24 mouse cellular contexts compared by ENCODE assay signal in the genomic region with DNA sequence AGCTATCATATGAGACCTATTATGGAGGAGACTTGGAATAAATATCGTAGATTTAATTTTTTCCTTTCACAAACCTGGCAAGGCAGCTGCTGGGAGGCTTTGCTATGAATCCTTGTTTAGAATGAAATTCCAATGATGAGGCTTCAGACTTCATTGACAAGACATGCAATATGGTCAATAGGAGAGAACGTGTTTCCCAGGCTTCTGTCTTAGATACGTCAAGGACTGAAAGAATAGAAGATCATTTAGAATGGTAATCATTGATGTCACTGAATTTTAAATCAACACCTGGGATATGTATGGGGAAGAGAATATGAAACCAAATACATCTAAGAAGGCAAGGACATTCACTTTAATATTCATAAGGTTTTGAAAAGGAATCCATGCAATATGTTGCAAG.
DNase-seq lines count a peak whose midpoint lies in the region; ATAC-seq and TF ChIP-seq lines count a peak whose summit lies in the region.
"Had no signal": no experiment of that assay in that cellular context is flagged by ENCODE, and none has a peak within 500 bp of the region (broad histone marks: within the 10 kb centered on the region; RNA-seq: fewer than 3 reads in every experiment).

No protein-coding gene starts in this region.

- no peaks in the 10 kb centered on the region for H3K27me3 ChIP-seq in forebrain, embryonic 13.5 days
- H3K27me3 ChIP-seq in forebrain, postnatal 0 days (ENCODE audit: insufficient read depth, low read length), result no peaks in the 10 kb centered on the region
- no peaks in the 10 kb centered on the region for H3K27me3 ChIP-seq in forebrain, embryonic 15.5 days
- H3K27me3 ChIP-seq in forebrain, embryonic 11.5 days (ENCODE audit: control insufficient read depth, insufficient read depth, low read length), result no peaks in the 10 kb centered on the region
- H3K27me3 ChIP-seq: CH12.LX; embryonic facial prominence, embryonic 13.5 days; embryonic facial prominence, embryonic 15.5 days had no signal

- no peaks in the 10 kb centered on the region for H3K9me3 ChIP-seq in forebrain, embryonic 13.5 days (replicated peaks)
- H3K9me3 ChIP-seq in forebrain, postnatal 0 days (ENCODE audit: low read length), result no peaks in the 10 kb centered on the region
- H3K9me3 ChIP-seq in forebrain, embryonic 15.5 days, result no peaks in the 10 kb centered on the region
- H3K9me3 ChIP-seq in forebrain, embryonic 11.5 days (ENCODE audit: control insufficient read depth, low read length), result no peaks in the 10 kb centered on the region
- H3K9me3 ChIP-seq: embryonic facial prominence, embryonic 13.5 days; embryonic facial prominence, embryonic 15.5 days; G1E had no signal

- no peak overlapping the region for H3K4me2 ChIP-seq in forebrain, embryonic 13.5 days
- H3K4me2 ChIP-seq in forebrain, postnatal 0 days (ENCODE audit: low read depth), result no peak overlapping the region
- H3K4me2 ChIP-seq in forebrain, embryonic 15.5 days (replicated peaks), result no peak overlapping the region
- no peak overlapping the region for H3K4me2 ChIP-seq in forebrain, embryonic 11.5 days (ENCODE audit: low read depth, low read length, severe bottlenecking)
- H3K4me2 ChIP-seq: embryonic facial prominence, embryonic 13.5 days; embryonic facial prominence, embryonic 15.5 days had no signal

- DNase-seq in forebrain, postnatal 0 days, result no peak
- DNase-seq in forebrain, embryonic 11.5 days (ENCODE audit: low spot score), result no peak
- DNase-seq in brain, embryonic 14.5 days (ENCODE audit: low read depth), result peak; percentile 69
- DNase-seq: adrenal gland, adult 8-10 months; adrenal gland, postnatal 14 days; adrenal gland, postnatal 36 days; B cell, adult 2 months; cerebellum, adult 11 months; cerebellum, adult 18-20 months; cerebellum, adult 8-10 months; cerebellum, adult 9-11 months; cerebellum, postnatal 14 days; cerebellum, postnatal 36 days; embryo, embryonic 11 days had no signal

- no peaks in the 10 kb centered on the region for H3K36me3 ChIP-seq in forebrain, embryonic 13.5 days (ENCODE audit: poor library complexity, severe bottlenecking)
- H3K36me3 ChIP-seq in forebrain, postnatal 0 days (ENCODE audit: insufficient read depth), result no peaks in the 10 kb centered on the region
- H3K36me3 ChIP-seq in forebrain, embryonic 15.5 days, result no peaks in the 10 kb centered on the region
- H3K36me3 ChIP-seq in forebrain, embryonic 11.5 days (ENCODE audit: control insufficient read depth, insufficient read depth, low read length), result no peaks in the 10 kb centered on the region
- H3K36me3 ChIP-seq: embryonic facial prominence, embryonic 13.5 days; embryonic facial prominence, embryonic 15.5 days; G1E had no signal

- TF ChIP-seq CTCF in forebrain, postnatal 0 days (IDR thresholded peaks at IDR 0.05; ENCODE audit: low read depth), result no peak
- no peak for TF ChIP-seq CTCF in brain, embryonic 14.5 days (IDR thresholded peaks at IDR 0.05; ENCODE audit: borderline replicate concordance, extremely low read depth, insufficient read depth, insufficient read length)

- no peak overlapping the region for H3K27ac ChIP-seq in forebrain, embryonic 13.5 days
- H3K27ac ChIP-seq in forebrain, postnatal 0 days (ENCODE audit: low read depth, low read length), result no peak overlapping the region
- 0 out of 2 replicates have a peak overlapping the region, but pooled peaks have one; percentile 27 for H3K27ac ChIP-seq in forebrain, embryonic 15.5 days (replicated peaks)
- H3K27ac ChIP-seq in forebrain, embryonic 11.5 days (ENCODE audit: low read depth, low read length), result no peak overlapping the region
- H3K27ac ChIP-seq: embryonic facial prominence, embryonic 13.5 days; embryonic facial prominence, embryonic 15.5 days had no signal

- TF ChIP-seq POLR2A in brain, embryonic 14.5 days (IDR thresholded peaks at IDR 0.05; ENCODE audit: borderline replicate concordance, extremely low read depth, insufficient read depth, insufficient read length, poor library complexity, severe bottlenecking), result no peak

- ATAC-seq in forebrain, embryonic 13.5 days, result peak; percentile 73; the same call in 1 of the 2 replicates
- ATAC-seq in forebrain, postnatal 0 days, result no peak
- peak; percentile 66; the same call in 1 of the 2 replicates for ATAC-seq in forebrain, embryonic 15.5 days (replicated peaks)
- ATAC-seq in forebrain, embryonic 11.5 days (replicated peaks; ENCODE audit: low FRiP score), result no peak
- ATAC-seq: activated CD4-positive, CD25-positive, alpha-beta regulatory T cell, adult 4 months; CD4-positive, CD25-positive, alpha-beta regulatory T cell, adult 4 months; Patski had no signal

- no peaks in the 10 kb centered on the region for H3K4me1 ChIP-seq in forebrain, embryonic 13.5 days
- no peaks in the 10 kb centered on the region for H3K4me1 ChIP-seq in forebrain, postnatal 0 days (ENCODE audit: insufficient read depth)
- no peaks in the 10 kb centered on the region for H3K4me1 ChIP-seq in forebrain, embryonic 15.5 days
- no peaks in the 10 kb centered on the region for H3K4me1 ChIP-seq in forebrain, embryonic 11.5 days (replicated peaks; ENCODE audit: control insufficient read depth, insufficient read depth, low read length)
- H3K4me1 ChIP-seq: embryonic facial prominence, embryonic 13.5 days; embryonic facial prominence, embryonic 15.5 days had no signal

- H3K9ac ChIP-seq in forebrain, embryonic 13.5 days, result no peak overlapping the region
- no peak overlapping the region for H3K9ac ChIP-seq in forebrain, postnatal 0 days
- H3K9ac ChIP-seq in forebrain, embryonic 15.5 days (replicated peaks), result no peak overlapping the region
- H3K9ac ChIP-seq in forebrain, embryonic 11.5 days (ENCODE audit: low read length), result no peak overlapping the region
- H3K9ac ChIP-seq: embryonic facial prominence, embryonic 13.5 days; embryonic facial prominence, embryonic 15.5 days had no signal

- H3K4me3 ChIP-seq in forebrain, embryonic 13.5 days, result no peak overlapping the region
- H3K4me3 ChIP-seq in forebrain, postnatal 0 days (ENCODE audit: low read depth, low read length), result no peak overlapping the region
- H3K4me3 ChIP-seq in forebrain, embryonic 15.5 days, result no peak overlapping the region
- H3K4me3 ChIP-seq in forebrain, embryonic 11.5 days (ENCODE audit: low read depth, low read length), result no peak overlapping the region
- H3K4me3 ChIP-seq: embryonic facial prominence, embryonic 13.5 days; embryonic facial prominence, embryonic 15.5 days; erythroblast, embryonic 14.5 days had no signal

- WGBS in forebrain, embryonic 13.5 days, result 65% methylated on average over 3 of the region's 3 CpGs
- WGBS in forebrain, postnatal 0 days, result 42% methylated on average over 3 of the region's 3 CpGs
- 48% methylated on average over 3 of the region's 3 CpGs for WGBS in forebrain, embryonic 15.5 days
- WGBS in forebrain, embryonic 11.5 days, result 85% methylated on average over 3 of the region's 3 CpGs

Comparison
In these comparisons a context has a peak if more than half of its experiments do, and no peak if none do; other contexts are left out.
1. ATAC-seq: peak in forebrain, embryonic 13.5 days (single experiment) and forebrain, embryonic 15.5 days (single experiment); none in forebrain, postnatal 0 days (single experiment) and forebrain, embryonic 11.5 days (single experiment).